Mouse (Mus musculus) CH12.LX (cell line): ENCODE measurements around the gene Snx8.

Source experiments
- CTCF ChIP-seq, 2 experiments: IDR thresholded peaks in 1 of 2; conservative IDR thresholded peaks in 1 of 2; 2 replicates each; pipeline ENCODE4 v1.5.1; 2011 to 2012; ENCODE audit warnings: low read depth in 2 of 2, low read length in 2 of 2, improper control_type of control experiment in 1 of 2, inconsistent platforms in 1 of 2, mild to moderate bottlenecking in 1 of 2, moderate library complexity in 1 of 2
- EP300 ChIP-seq: IDR thresholded peaks from 2 replicates; pipeline ENCODE4 v1.6.1; 2011; ENCODE audit warnings: low read length, improper control_type of control experiment
- POLR2A ChIP-seq: IDR thresholded peaks from 2 replicates; pipeline ENCODE4 v1.6.1; 2011; ENCODE audit warnings: low read depth, mild to moderate bottlenecking, improper control_type of control experiment, low read length

GRCm38 (mm10) chr5:140375249-140375829, 13.7 kb downstream of the Snx8 start:
- TF ChIP-seq EP300 = no peak
- TF ChIP-seq CTCF (conservative IDR thresholded peaks at IDR 0.05 in 1 of 2, IDR thresholded peaks at IDR 0.05 in 1 of 2; ENCODE audit: low read depth in 2 of 2, low read length in 2 of 2) = no peak
- TF ChIP-seq POLR2A = no peak
